Mouse (Mus musculus): ENCODE data around the gene Trmt13. TPM values are rescaled to one million over a fixed set of nuclear protein-coding genes. Genes with fewer than 3 reads are reported as not detected.
"Not testable (repeated sequence)": the region's sequence is repeated elsewhere in the genome, so short reads cannot be mapped to it uniquely, and the experiment has no call there.

The Trmt13 gene
- polyA plus RNA-seq (2015; fragmentation: Nextera tagmentation; extraction: Ambion mirVana), result 29.8 and 30.3 TPM in 2 replicates

- WGBS, result 84% methylated on average over 10 of the region's 10 CpGs
- Histone ChIP-seq H3K9me3 (no peaks in the 10 kb centered on the region), H3K4me1 (replicated peaks) (no peaks in the 10 kb centered on the region), H3K27ac (no peak within 1 kb of the TSS), H3K36me3 (peaks cover 55% of the 10 kb centered on the region), H3K9ac (no peak within 1 kb of the TSS), H3K4me2 (no peak within 1 kb of the TSS), H3K27me3 (no peaks in the 10 kb centered on the region), H3K4me3 (no peak within 1 kb of the TSS)
- ATAC-seq (ENCODE audit: low FRiP score), result no peak
Observed at GRCm38 (mm10) chr3:116614295-116614892, at the start of gene Trmt13. Trmt13 (minus strand) TSS chr3:116614587.

- no peaks in the 10 kb centered on the region for H3K27me3 ChIP-seq
- under 1% methylated on average over 39 of the region's 39 CpGs for WGBS
- H3K9ac ChIP-seq, result peak within 1 kb of the TSS; percentile 96
- ATAC-seq (ENCODE audit: low FRiP score), result peak; percentile 99
- no peaks in the 10 kb centered on the region for H3K9me3 ChIP-seq
- H3K27ac ChIP-seq, result peak within 1 kb of the TSS; percentile 97
- no peaks in the 10 kb centered on the region for H3K36me3 ChIP-seq
- H3K4me1 ChIP-seq (replicated peaks), result peaks cover 34% of the 10 kb centered on the region
- peak within 1 kb of the TSS; percentile 94 for H3K4me3 ChIP-seq
- peak within 1 kb of the TSS; percentile 64 for H3K4me2 ChIP-seq
Observed at GRCm38 (mm10) chr3:116662463-116662863, 48.1 kb upstream of the Trmt13 start, which contains the start of gene Mfsd14a. Mfsd14a (minus strand) TSS chr3:116662677.

GRCm38 (mm10) chr3:116661870-116662414 is 47.6 kb upstream of the Trmt13 start:
- H3K4me1 ChIP-seq (replicated peaks), result peaks cover 40% of the 10 kb centered on the region
- no peaks in the 10 kb centered on the region for H3K36me3 ChIP-seq
- no peaks in the 10 kb centered on the region for H3K27me3 ChIP-seq
- ATAC-seq (ENCODE audit: low FRiP score), result peak; percentile 91
- H3K4me3 ChIP-seq, result peak overlapping the region; percentile 94
- H3K9me3 ChIP-seq, result no peaks in the 10 kb centered on the region
- H3K9ac ChIP-seq, result peak overlapping the region; percentile 96
- peak overlapping the region; percentile 64 for H3K4me2 ChIP-seq
- 0% methylated on average over 59 of the region's 68 CpGs for WGBS
- H3K27ac ChIP-seq, result peak overlapping the region; percentile 97

GRCm38 (mm10) chr3:116661288-116661869 is 47.0 kb upstream of the Trmt13 start:
- 8% methylated on average over 16 of the region's 16 CpGs for WGBS
- Histone ChIP-seq H3K4me3 (peak overlapping the region; percentile 94), H3K4me1 (replicated peaks) (peaks cover 45% of the 10 kb centered on the region), H3K9me3 (no peaks in the 10 kb centered on the region), H3K36me3 (no peaks in the 10 kb centered on the region), H3K27ac (peak overlapping the region; percentile 97), H3K4me2 (peak overlapping the region; percentile 64), H3K9ac (peak overlapping the region; percentile 96), H3K27me3 (no peaks in the 10 kb centered on the region)
- no peak for ATAC-seq (ENCODE audit: low FRiP score)

GRCm38 (mm10) chr3:116659856-116660430 is 45.6 kb upstream of the Trmt13 start:
- no peak overlapping the region for H3K9ac ChIP-seq
- H3K27me3 ChIP-seq, result no peaks in the 10 kb centered on the region
- H3K4me1 ChIP-seq (replicated peaks), result peaks cover 45% of the 10 kb centered on the region
- 83% methylated on average over 13 of the region's 13 CpGs for WGBS
- H3K36me3 ChIP-seq, result no peaks in the 10 kb centered on the region
- ATAC-seq (ENCODE audit: low FRiP score), result no peak
- H3K9me3 ChIP-seq, result no peaks in the 10 kb centered on the region
- H3K4me3 ChIP-seq, result no peak overlapping the region
- H3K27ac ChIP-seq, result no peak overlapping the region
- peak overlapping the region; percentile 20; the same call in 1 of the 2 replicates for H3K4me2 ChIP-seq

GRCm38 (mm10) chr3:116658928-116659565 is 44.7 kb upstream of the Trmt13 start:
- Histone ChIP-seq H3K9me3 (no peaks in the 10 kb centered on the region), H3K36me3 (no peaks in the 10 kb centered on the region), H3K4me3 (no peak overlapping the region), H3K27ac (no peak overlapping the region), H3K4me1 (replicated peaks) (peaks cover 45% of the 10 kb centered on the region), H3K27me3 (no peaks in the 10 kb centered on the region), H3K4me2 (no peak overlapping the region), H3K9ac (no peak overlapping the region)
- WGBS, result 72% methylated on average over 15 of the region's 15 CpGs
- no peak for ATAC-seq (ENCODE audit: low FRiP score)

GRCm38 (mm10) chr3:116656184-116656965 is 42.0 kb upstream of the Trmt13 start:
- Histone ChIP-seq H3K36me3 (no peaks in the 10 kb centered on the region), H3K4me2 (no peak overlapping the region), H3K27me3 (no peaks in the 10 kb centered on the region), H3K27ac (no peak overlapping the region), H3K4me1 (replicated peaks) (peaks cover 55% of the 10 kb centered on the region), H3K4me3 (no peak overlapping the region), H3K9me3 (no peaks in the 10 kb centered on the region), H3K9ac (no peak overlapping the region)
- ATAC-seq (ENCODE audit: low FRiP score), result no peak
- WGBS, result 82% methylated on average over 7 of the region's 7 CpGs

GRCm38 (mm10) chr3:116654051-116654450 is 39.7 kb upstream of the Trmt13 start:
- H3K9me3 ChIP-seq; H3K27me3 ChIP-seq; H3K4me2 ChIP-seq; H3K27ac ChIP-seq; ATAC-seq (ENCODE audit: low FRiP score); H3K9ac ChIP-seq; H3K4me3 ChIP-seq; H3K36me3 ChIP-seq: not testable (repeated sequence)
- peaks cover 35% of the 10 kb centered on the region for H3K4me1 ChIP-seq (replicated peaks)
- WGBS, result 96% methylated on average over 11 of the region's 11 CpGs

GRCm38 (mm10) chr3:116653278-116653945 is 39.0 kb upstream of the Trmt13 start:
- Histone ChIP-seq H3K27ac (no peak overlapping the region), H3K4me2 (no peak overlapping the region), H3K4me1 (replicated peaks) (peaks cover 30% of the 10 kb centered on the region), H3K9me3 (no peaks in the 10 kb centered on the region), H3K27me3 (no peaks in the 10 kb centered on the region), H3K36me3 (peaks cover 12% of the 10 kb centered on the region), H3K4me3 (no peak overlapping the region), H3K9ac (no peak overlapping the region)
- WGBS, result 79% methylated on average over 5 of the region's 5 CpGs
- no peak for ATAC-seq (ENCODE audit: low FRiP score)

GRCm38 (mm10) chr3:116652033-116652446 is 37.7 kb upstream of the Trmt13 start:
- peak; percentile 66; the same call in 1 of the 2 replicates for ATAC-seq (ENCODE audit: low FRiP score)
- peaks cover 19% of the 10 kb centered on the region for H3K36me3 ChIP-seq

GRCm38 (mm10) chr3:116650698-116651097 is 36.3 kb upstream of the Trmt13 start:
- peaks cover 31% of the 10 kb centered on the region for H3K36me3 ChIP-seq
- no peak overlapping the region for H3K9ac ChIP-seq
- H3K4me3 ChIP-seq, result no peak overlapping the region
- peaks cover 11% of the 10 kb centered on the region for H3K4me1 ChIP-seq (replicated peaks)
- 98% methylated on average over 9 of the region's 9 CpGs for WGBS
- no peaks in the 10 kb centered on the region for H3K27me3 ChIP-seq
- no peak overlapping the region for H3K27ac ChIP-seq
- no peak for ATAC-seq (ENCODE audit: low FRiP score)
- no peak overlapping the region for H3K4me2 ChIP-seq
- no peaks in the 10 kb centered on the region for H3K9me3 ChIP-seq

More at GRCm38 (mm10) chr3:116652033-116652446, 37.7 kb upstream of the Trmt13 start:
- Histone ChIP-seq H3K4me3 (no peak overlapping the region), H3K27me3 (no peaks in the 10 kb centered on the region), H3K4me2 (no peak overlapping the region), H3K9me3 (no peaks in the 10 kb centered on the region), H3K27ac (no peak overlapping the region), H3K4me1 (replicated peaks) (peaks cover 17% of the 10 kb centered on the region), H3K9ac (no peak overlapping the region)
- 66% methylated on average over 3 of the region's 3 CpGs for WGBS
